Mouse (Mus musculus) megakaryocyte, embryonic 14.5 days (primary cell): Measurements from ENCODE around the gene Nme2. TPM values are rescaled to one million over a fixed set of nuclear protein-coding genes. Genes with fewer than 3 reads are reported as not detected.

ENCODE experiments used
- H3K27me3 ChIP-seq: replicated peaks from 2 replicates; pipeline ENCODE3; 2012; ENCODE audit warnings: inconsistent platforms
- H3K36me3 ChIP-seq: replicated peaks from 2 replicates; pipeline ENCODE3; 2012; ENCODE audit warnings: low read length, inconsistent platforms, mixed read lengths
- H3K4me1 ChIP-seq: 2 replicates; pipeline ENCODE4 v1.6.1; 2012; ENCODE audit warnings: inconsistent platforms
- H3K4me3 ChIP-seq: replicated peaks from 2 replicates; pipeline ENCODE3; 2012; ENCODE audit warnings: moderate library complexity, mild to moderate bottlenecking, inconsistent platforms
- H3K9me3 ChIP-seq: 2 replicates; pipeline ENCODE4 v1.6.1; 2012; ENCODE audit warnings: inconsistent platforms
- FLI1 ChIP-seq: IDR thresholded peaks from 2 replicates; pipeline ENCODE4 v1.6.1; 2012; ENCODE audit warnings: low read length, inconsistent platforms, mixed read lengths
- GATA1 ChIP-seq: IDR thresholded peaks from 3 replicates; pipeline ENCODE4 v1.6.1; 2012; ENCODE audit warnings: mixed read lengths, low read length, inconsistent platforms, borderline replicate concordance
- polyA plus RNA-seq: library from polyadenylated mRNA; stranded (reverse); fragments of >175 nt; gene quantifications from 2 replicates; pipeline ENCODE4 v1.2.3, GENCODE M21; 2012; ENCODE audit warnings: low replicate concordance; ENCODE audit not compliant: insufficient read depth

The Nme2 gene
- 60.3 and 115 TPM in 2 replicates for polyA plus RNA-seq

DNA sequence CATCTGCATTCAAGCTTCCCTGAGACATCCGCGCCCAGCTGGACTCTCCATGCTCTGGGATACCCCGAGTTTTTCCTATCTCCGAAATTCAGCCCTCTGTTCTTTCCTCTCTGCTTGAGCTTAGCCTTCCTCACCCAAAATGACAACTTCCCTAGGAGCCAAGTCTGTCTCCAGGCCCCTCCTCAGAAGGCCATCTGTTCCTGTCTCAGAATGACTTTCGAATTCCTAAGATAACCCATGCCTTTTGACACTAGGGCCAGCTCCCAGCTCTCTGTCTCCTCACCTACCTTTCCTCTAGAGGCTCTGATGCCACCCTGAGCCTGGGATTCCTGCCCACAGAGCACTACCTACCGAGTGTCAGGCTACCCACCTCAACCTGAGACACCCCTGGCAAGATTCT lies at the start of gene Nme2:
Gene Nme2 (minus strand): TSS at position 101 of the 400 bp plus-strand sequence.
- Histone ChIP-seq H3K36me3 (peaks cover 69% of the 10 kb centered on the region), H3K4me1 (peaks cover 55% of the 10 kb centered on the region), H3K4me3 (peak within 1 kb of the TSS; percentile 94), H3K9me3 (no peaks in the 10 kb centered on the region), H3K27me3 (no peaks in the 10 kb centered on the region)
- TF ChIP-seq GATA1 = no peak
- TF ChIP-seq FLI1 = no peak

- H3K9me3 ChIP-seq = no peaks in the 10 kb centered on the region
- H3K4me1 ChIP-seq = peaks cover 35% of the 10 kb centered on the region
- no peaks in the 10 kb centered on the region for H3K27me3 ChIP-seq
- no peak overlapping the region for H3K4me3 ChIP-seq
- TF ChIP-seq GATA1 (no peak), FLI1 (no peak)
- peaks cover 26% of the 10 kb centered on the region for H3K36me3 ChIP-seq
Measured at GRCm38 (mm10) chr11:94003346-94003745, 47.3 kb upstream of the Nme2 start.

GRCm38 (mm10) chr11:93999276-93999675 lies 43.2 kb upstream of the Nme2 start:
- Histone ChIP-seq H3K9me3 (no peaks in the 10 kb centered on the region), H3K27me3 (no peaks in the 10 kb centered on the region), H3K4me3 (no peak overlapping the region), H3K4me1 (peaks cover 38% of the 10 kb centered on the region), H3K36me3 (peaks cover 18% of the 10 kb centered on the region)
- TF ChIP-seq FLI1 (no peak), GATA1 (no peak)

- Histone ChIP-seq H3K9me3 (no peaks in the 10 kb centered on the region), H3K27me3 (no peaks in the 10 kb centered on the region), H3K4me1 (peaks cover 49% of the 10 kb centered on the region), H3K4me3 (peak overlapping the region; percentile 100), H3K36me3 (peaks cover 8% of the 10 kb centered on the region)
- no peak for TF ChIP-seq FLI1
Measured at GRCm38 (mm10) chr11:93997141-93997775, 41.2 kb upstream of the Nme2 start.

- peaks cover 7% of the 10 kb centered on the region for H3K36me3 ChIP-seq
- peaks cover 49% of the 10 kb centered on the region for H3K4me1 ChIP-seq
- H3K27me3 ChIP-seq = no peaks in the 10 kb centered on the region
- no peaks in the 10 kb centered on the region for H3K9me3 ChIP-seq
- H3K4me3 ChIP-seq = peak overlapping the region; percentile 100
- TF ChIP-seq GATA1 = no peak
- no peak for TF ChIP-seq FLI1
Measured at GRCm38 (mm10) chr11:93996306-93997140, 40.5 kb upstream of the Nme2 start.

DNA sequence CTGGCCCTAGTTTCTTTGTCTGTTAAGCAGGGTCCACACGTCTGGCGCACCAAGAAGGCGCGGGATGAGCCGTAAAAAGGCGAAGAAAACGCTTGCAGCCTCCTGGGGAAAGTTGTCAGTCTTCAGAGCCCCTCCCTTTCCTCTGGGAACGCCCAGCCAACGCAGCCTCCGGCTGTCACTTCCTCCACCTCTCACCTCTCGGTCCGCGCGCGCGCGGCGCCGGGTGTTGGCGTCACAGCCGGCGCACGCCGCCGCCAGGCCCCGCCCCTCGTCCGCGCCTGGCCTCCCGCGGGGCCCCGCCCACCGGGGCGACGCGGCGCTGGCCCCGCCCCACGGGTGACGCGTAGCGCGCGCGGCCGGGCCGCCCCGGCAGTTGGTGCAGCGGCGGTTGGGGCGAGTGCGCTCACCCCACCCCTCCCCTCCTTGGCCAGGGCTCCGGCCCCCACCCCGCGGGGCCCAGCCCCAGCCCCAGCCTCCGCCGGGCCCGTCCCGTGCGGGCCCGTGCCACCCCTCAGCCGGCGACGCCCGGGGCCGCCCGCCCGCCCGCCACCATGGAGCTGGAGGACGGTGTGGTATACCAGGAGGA lies 39.8 kb upstream of the Nme2 start, which contains the start of gene Spag9:
Gene Spag9 (plus strand): TSS at position 372 of the 586 bp plus-strand sequence.
- H3K27me3 ChIP-seq = no peaks in the 10 kb centered on the region
- peaks cover 49% of the 10 kb centered on the region for H3K4me1 ChIP-seq
- H3K4me3 ChIP-seq = peak within 1 kb of the TSS; percentile 100
- TF ChIP-seq FLI1 (no peak), GATA1 (no peak)
- H3K36me3 ChIP-seq = peaks cover 7% of the 10 kb centered on the region
- no peaks in the 10 kb centered on the region for H3K9me3 ChIP-seq

DNA sequence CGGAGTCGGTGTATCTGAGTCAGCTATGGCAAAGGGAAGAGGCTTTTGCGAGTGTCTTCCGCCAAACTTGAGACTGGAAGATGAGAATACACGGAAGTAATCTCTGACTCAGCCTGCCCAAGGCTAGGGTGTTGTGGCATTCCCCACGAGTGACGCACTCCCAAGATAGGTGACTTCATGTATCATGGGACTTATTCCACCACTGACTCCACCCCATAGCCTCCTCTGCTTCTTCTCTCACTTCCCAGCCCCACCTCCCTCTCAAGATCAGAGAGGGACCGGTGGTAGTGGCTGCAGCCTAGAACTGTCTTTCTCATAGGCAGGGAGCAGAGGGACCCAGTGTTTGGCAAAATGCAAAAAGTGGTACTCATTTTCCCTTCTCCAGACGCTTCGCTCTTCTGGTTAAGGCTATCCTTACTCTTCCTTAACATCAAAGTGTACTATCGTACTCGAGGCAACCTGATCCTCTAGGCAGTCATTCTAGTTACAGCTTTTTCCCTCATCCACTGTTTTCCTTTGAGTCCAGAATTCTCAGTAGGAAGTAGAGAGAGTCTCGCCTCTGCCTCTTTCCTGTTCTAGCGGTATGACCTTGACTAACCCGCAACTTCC lies 39.2 kb upstream of the Nme2 start:
- TF ChIP-seq FLI1 = no peak
- peak; percentile 39; the same call in 1 of the 3 replicates for TF ChIP-seq GATA1
- Histone ChIP-seq H3K36me3 (peaks cover 6% of the 10 kb centered on the region), H3K9me3 (no peaks in the 10 kb centered on the region), H3K4me3 (peak overlapping the region; percentile 100), H3K27me3 (no peaks in the 10 kb centered on the region), H3K4me1 (peaks cover 49% of the 10 kb centered on the region)

- peak overlapping the region; percentile 100 for H3K4me3 ChIP-seq
- peaks cover 4% of the 10 kb centered on the region for H3K36me3 ChIP-seq
Measured at GRCm38 (mm10) chr11:93994531-93994930, 38.5 kb upstream of the Nme2 start.

GRCm38 (mm10) chr11:93988328-93989062 lies 32.4 kb upstream of the Nme2 start:
- H3K36me3 ChIP-seq = no peaks in the 10 kb centered on the region
- no peak for TF ChIP-seq GATA1
- no peak for TF ChIP-seq FLI1
- no peaks in the 10 kb centered on the region for H3K27me3 ChIP-seq
- H3K9me3 ChIP-seq = no peaks in the 10 kb centered on the region
- H3K4me3 ChIP-seq = peak overlapping the region; percentile 77
- peaks cover 33% of the 10 kb centered on the region for H3K4me1 ChIP-seq

More at GRCm38 (mm10) chr11:93994531-93994930, 38.5 kb upstream of the Nme2 start:
- H3K9me3 ChIP-seq = no peaks in the 10 kb centered on the region
- TF ChIP-seq FLI1 (no peak), GATA1 (no peak)
- no peaks in the 10 kb centered on the region for H3K27me3 ChIP-seq
- H3K4me1 ChIP-seq = peaks cover 42% of the 10 kb centered on the region
